Mouse (Mus musculus) cerebellum, adult 2 months (tissue): Measurements from ENCODE around the gene Fndc3b. TPM values are rescaled to one million over a fixed set of nuclear protein-coding genes. Genes with fewer than 3 reads are reported as not detected.

Experiments
- DNase-seq, 2 experiments: peaks; one replicate each; pipeline ENCODE4 v3.0.0; 2021
- H3K27ac ChIP-seq: fragments of 200-500 bp; 2 replicates; pipeline ENCODE4 v1.5.1; 2012; ENCODE audit warnings: low read length, control low read depth, inconsistent platforms; ENCODE audit not compliant: insufficient read depth
- H3K27me3 ChIP-seq: fragments of 200-500 bp; 2 replicates; pipeline ENCODE4 v1.6.1; 2012; ENCODE audit warnings: inconsistent platforms, mild to moderate bottlenecking, low read length, moderate library complexity; ENCODE audit not compliant: control insufficient read depth, insufficient read depth
- H3K4me1 ChIP-seq: fragments of 200-500 bp; 2 replicates; pipeline ENCODE4 v1.6.1; 2011; ENCODE audit warnings: low read length; ENCODE audit not compliant: control insufficient read depth, insufficient read depth
- H3K4me3 ChIP-seq: fragments of 200-500 bp; replicated peaks from 2 replicates; pipeline ENCODE3; 2011; ENCODE audit warnings: mild to moderate bottlenecking, low read depth, low read length, control low read depth; ENCODE audit not compliant: insufficient read depth
- CTCF ChIP-seq: fragments of 200-500 bp; IDR thresholded peaks from 2 replicates; pipeline ENCODE4 v1.5.1; 2011; ENCODE audit warnings: low read depth, mild to moderate bottlenecking, control low read depth, low read length, moderate library complexity, borderline replicate concordance; ENCODE audit not compliant: insufficient read depth
- POLR2A ChIP-seq: fragments of 200-500 bp; IDR thresholded peaks from 2 replicates; pipeline ENCODE4 v1.6.1; 2011; ENCODE audit warnings: low read length, control low read depth, borderline replicate concordance; ENCODE audit not compliant: insufficient read depth
- WGBS: fragments of 180-500 bp; shearing (Covaris S2); methylation state at CpG from one replicate; pipeline ENCODE4 v1.1.7; 2018; 5-methylcytosine and 5-hydroxymethylcytosine counted together
- polyA plus RNA-seq: library from polyadenylated mRNA; depleted of rRNA; stranded (reverse); fragments of >200 nt; gene quantifications from 2 replicates; pipeline ENCODE4 v1.2.3, GENCODE M21; 2012; rRNA removed

The Fndc3b gene
- polyA plus RNA-seq, 1 experiment, result 4.1 TPM

DNA sequence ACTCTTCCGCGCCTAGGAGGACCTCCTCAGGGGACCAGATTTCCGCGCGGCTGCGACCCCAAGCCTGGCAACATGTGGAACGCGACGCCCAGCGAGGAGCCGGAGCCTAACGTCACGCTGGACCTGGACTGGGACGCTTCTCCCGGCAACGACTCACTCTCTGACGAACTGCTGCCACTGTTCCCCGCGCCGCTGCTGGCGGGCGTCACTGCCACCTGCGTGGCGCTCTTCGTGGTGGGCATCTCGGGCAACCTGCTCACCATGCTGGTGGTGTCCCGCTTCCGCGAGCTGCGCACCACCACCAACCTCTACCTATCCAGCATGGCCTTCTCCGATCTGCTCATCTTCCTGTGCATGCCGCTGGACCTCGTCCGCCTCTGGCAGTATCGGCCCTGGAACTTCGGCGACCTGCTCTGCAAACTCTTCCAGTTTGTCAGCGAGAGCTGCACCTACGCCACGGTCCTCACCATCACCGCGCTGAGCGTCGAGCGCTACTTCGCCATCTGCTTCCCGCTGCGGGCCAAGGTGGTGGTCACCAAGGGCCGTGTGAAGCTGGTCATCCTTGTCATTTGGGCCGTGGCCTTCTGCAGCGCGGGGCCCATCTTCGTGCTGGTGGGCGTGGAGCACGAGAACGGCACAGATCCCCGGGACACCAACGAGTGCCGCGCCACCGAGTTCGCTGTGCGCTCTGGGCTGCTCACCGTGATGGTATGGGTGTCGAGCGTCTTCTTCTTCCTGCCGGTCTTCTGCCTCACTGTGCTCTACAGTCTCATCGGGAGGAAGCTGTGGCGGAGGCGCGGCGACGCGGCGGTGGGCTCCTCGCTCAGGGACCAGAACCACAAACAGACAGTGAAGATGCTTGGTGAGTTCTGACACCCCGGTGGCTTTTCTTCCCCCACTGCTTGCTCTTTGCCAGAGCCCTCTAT is 339.1 kb downstream of the Fndc3b start:
- Histone ChIP-seq H3K27me3 (no peaks in the 10 kb centered on the region; the same call in 1 of the 2 replicates), H3K4me1 (peaks cover 3% of the 10 kb centered on the region; the same call in 1 of the 2 replicates), H3K27ac (no peak overlapping the region), H3K4me3 (no peak overlapping the region)
- WGBS, result 1% methylated on average over 77 of the region's 77 CpGs
- no peak for TF ChIP-seq CTCF
- TF ChIP-seq POLR2A, result no peak
- DNase-seq, result no peak

DNA sequence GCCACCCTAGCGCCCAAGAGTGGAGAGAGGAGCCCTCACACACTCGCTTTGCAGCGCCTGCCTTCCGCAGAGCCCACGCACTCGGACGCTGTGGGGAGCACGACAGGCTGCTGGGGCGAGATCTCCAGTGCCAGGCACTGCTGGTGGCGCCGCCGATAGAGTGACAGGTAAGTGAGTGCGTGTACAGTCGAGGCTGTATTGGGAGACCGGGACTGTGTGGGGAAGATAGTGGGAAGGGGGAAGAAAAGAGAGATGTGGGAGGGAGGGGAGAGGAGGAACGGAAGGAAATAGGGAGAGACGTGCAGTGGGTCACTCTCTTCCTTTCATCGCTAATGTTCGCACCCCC is 339.9 kb downstream of the Fndc3b start, which contains the start of gene Ghsr:
Gene Ghsr, plus strand, starts transcription at position 76 of the 346 bp plus-strand sequence.
- H3K4me3 ChIP-seq, result no peak within 1 kb of the TSS
- TF ChIP-seq POLR2A (no peak), CTCF (no peak)
- DNase-seq, result no peak
- no peaks in the 10 kb centered on the region; the same call in 1 of the 2 replicates for H3K27me3 ChIP-seq
- H3K27ac ChIP-seq, result no peak within 1 kb of the TSS
- peaks cover 3% of the 10 kb centered on the region; the same call in 1 of the 2 replicates for H3K4me1 ChIP-seq
- WGBS, result under 1% methylated on average over 19 of the region's 19 CpGs

DNA sequence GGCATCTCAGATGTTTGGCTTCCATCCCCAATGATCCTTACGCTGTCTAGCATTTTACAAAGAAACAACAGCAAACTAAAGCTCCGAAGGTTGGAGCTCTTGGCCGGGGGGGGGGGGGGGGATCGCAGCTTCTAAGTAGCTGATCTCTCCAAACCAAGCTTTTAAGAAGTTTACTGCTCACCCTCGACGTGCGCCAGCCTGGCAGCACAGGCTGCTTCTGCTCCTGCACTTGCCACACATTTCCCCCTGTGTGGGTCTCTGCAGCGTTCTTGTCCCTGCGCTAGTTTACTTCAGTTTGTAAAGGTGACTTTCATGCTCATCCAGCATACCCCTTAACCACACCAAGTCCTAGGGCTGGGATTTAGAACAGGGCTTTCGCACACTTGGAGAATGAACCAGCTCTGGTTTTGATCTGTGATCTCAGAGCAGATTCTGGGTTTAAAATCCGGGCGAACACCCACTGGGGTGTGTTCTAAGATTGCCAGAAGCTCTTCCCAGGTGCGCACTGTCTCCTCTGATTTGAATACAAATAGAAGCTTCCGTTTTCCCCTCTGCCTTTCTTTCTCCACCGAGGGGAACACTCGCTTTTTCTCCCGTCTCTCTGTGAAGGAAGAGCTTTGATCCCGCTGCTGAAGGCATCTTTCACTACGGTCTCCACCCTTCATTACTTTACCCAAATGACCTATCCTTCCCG is 340.4 kb downstream of the Fndc3b start:
- Histone ChIP-seq H3K27me3 (no peaks in the 10 kb centered on the region; the same call in 1 of the 2 replicates), H3K4me3 (no peak overlapping the region), H3K4me1 (peaks cover 3% of the 10 kb centered on the region; the same call in 1 of the 2 replicates), H3K27ac (no peak overlapping the region)
- TF ChIP-seq CTCF (no peak), POLR2A (no peak)
- 3% methylated on average over 20 of the region's 20 CpGs for WGBS
- DNase-seq, result no peak

DNA sequence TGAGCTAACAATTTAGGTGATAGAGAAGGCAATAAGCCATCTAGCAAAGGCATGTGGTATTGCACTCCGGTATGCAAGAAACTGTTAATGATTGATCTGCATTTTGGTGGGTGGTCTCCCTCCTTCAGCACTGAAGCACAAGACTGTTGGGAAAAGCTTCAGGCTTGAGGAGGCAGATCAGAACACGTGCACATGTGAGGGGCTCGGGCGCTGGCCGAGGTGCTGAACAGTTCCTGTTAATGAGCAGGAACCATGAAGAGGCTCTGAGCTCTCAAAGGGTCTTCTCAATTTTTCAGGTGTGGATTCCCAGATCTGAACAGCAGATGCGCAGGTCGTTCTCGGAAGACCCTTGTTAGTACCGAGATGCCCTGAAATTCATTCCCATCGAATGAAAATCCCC is 341.0 kb downstream of the Fndc3b start:
- Histone ChIP-seq H3K27me3 (no peaks in the 10 kb centered on the region; the same call in 1 of the 2 replicates), H3K27ac (no peak overlapping the region)
- WGBS, result 5% methylated on average over 10 of the region's 10 CpGs

More for the DNA sequence above, 341.0 kb downstream of the Fndc3b start:
- TF ChIP-seq CTCF (no peak), POLR2A (no peak)
- Histone ChIP-seq H3K4me1 (peaks cover 3% of the 10 kb centered on the region; the same call in 1 of the 2 replicates), H3K4me3 (no peak overlapping the region)
- no peak for DNase-seq

Other genes starting within 250 kb of the Fndc3b start
- 1.6 and 4.5 TPM in 2 replicates for gene Tmem212, start 185.1 kb upstream of the Fndc3b start, polyA plus RNA-seq
- gene Pld1, start 227.4 kb upstream of the Fndc3b start, polyA plus RNA-seq, result 5.6 and 6.0 TPM in 2 replicates